Comparison of ENCODE assay signal across 15 mouse cellular contexts in genomic region chr11:117297190-117297829, GRCm38 (mm10).
DNase-seq lines count a peak whose midpoint lies in the region; ATAC-seq and TF ChIP-seq lines count a peak whose summit lies in the region.
"Had no signal": no experiment of that assay in that cellular context is flagged by ENCODE, and none has a peak within 500 bp of the region (broad histone marks: within the 10 kb centered on the region; RNA-seq: fewer than 3 reads in every experiment).

No protein-coding gene starts in this region.

- TF ChIP-seq CTCF in heart, adult 2 months (IDR thresholded peaks at IDR 0.05), result no peak
- no peak for TF ChIP-seq CTCF in stomach, postnatal 0 days (IDR thresholded peaks at IDR 0.05; ENCODE audit: low read depth)

- H3K27me3 ChIP-seq in heart, embryonic 10.5 days (ENCODE audit: insufficient read depth, poor library complexity, severe bottlenecking), result no peaks in the 10 kb centered on the region
- no peaks in the 10 kb centered on the region for H3K27me3 ChIP-seq in heart, adult 2 months (ENCODE audit: control insufficient read depth, insufficient read depth, low read length)
- no peaks in the 10 kb centered on the region for H3K27me3 ChIP-seq in midbrain, embryonic 10.5 days (ENCODE audit: low read depth, poor library complexity, severe bottlenecking)
- H3K27me3 ChIP-seq in midbrain, embryonic 13.5 days, result no peaks in the 10 kb centered on the region
- H3K27me3 ChIP-seq in limb, embryonic 10.5 days (ENCODE audit: low read depth, poor library complexity, severe bottlenecking), result no peaks in the 10 kb centered on the region
- H3K27me3 ChIP-seq in stomach, postnatal 0 days (ENCODE audit: control insufficient read depth, insufficient read depth, low read length), result no peaks in the 10 kb centered on the region

- TF ChIP-seq POLR2A in heart, adult 2 months (IDR thresholded peaks at IDR 0.05; ENCODE audit: insufficient read depth, low read depth, low read length), result no peak

- ATAC-seq in midbrain, embryonic 13.5 days, result no peak
- ATAC-seq in stomach, postnatal 0 days (ENCODE audit: low FRiP score, low TSS enrichment), result no peak
- ATAC-seq: CD4-positive, CD25-positive, alpha-beta regulatory T cell, adult 4 months had no signal

- H3K4me1 ChIP-seq in heart, embryonic 10.5 days, result peaks cover 36% of the 10 kb centered on the region
- H3K4me1 ChIP-seq in heart, adult 2 months (ENCODE audit: control insufficient read depth, insufficient read depth, low read length), result peaks cover 8% of the 10 kb centered on the region
- peaks cover 32% of the 10 kb centered on the region for H3K4me1 ChIP-seq in midbrain, embryonic 10.5 days
- peaks cover 17% of the 10 kb centered on the region for H3K4me1 ChIP-seq in midbrain, embryonic 13.5 days (replicated peaks)
- H3K4me1 ChIP-seq in limb, embryonic 10.5 days, result peaks cover 43% of the 10 kb centered on the region
- H3K4me1 ChIP-seq in stomach, postnatal 0 days (replicated peaks; ENCODE audit: control insufficient read depth, insufficient read depth), result 0 out of 2 replicates have a peak, but pooled peaks cover 2% of the 10 kb centered on the region

- peaks cover 4% of the 10 kb centered on the region for H3K79me2 ChIP-seq in heart, adult 2 months (replicated peaks; ENCODE audit: control insufficient read depth, insufficient read depth, low read length)

- peaks cover 35% of the 10 kb centered on the region for H3K36me3 ChIP-seq in heart, embryonic 10.5 days
- no peaks in the 10 kb centered on the region for H3K36me3 ChIP-seq in heart, adult 2 months (ENCODE audit: control insufficient read depth, insufficient read depth, low read length)
- H3K36me3 ChIP-seq in midbrain, embryonic 10.5 days, result peaks cover 65% of the 10 kb centered on the region
- no peaks in the 10 kb centered on the region for H3K36me3 ChIP-seq in midbrain, embryonic 13.5 days
- H3K36me3 ChIP-seq in limb, embryonic 10.5 days, result peaks cover 90% of the 10 kb centered on the region
- H3K36me3 ChIP-seq in stomach, postnatal 0 days (ENCODE audit: control insufficient read depth, insufficient read depth, low read length), result 0 out of 2 replicates have a peak, but pooled peaks cover 2% of the 10 kb centered on the region

- H3K9ac ChIP-seq in heart, adult 2 months (ENCODE audit: low read depth, low read length), result no peak overlapping the region
- H3K9ac ChIP-seq in midbrain, embryonic 13.5 days (replicated peaks), result no peak overlapping the region
- H3K9ac ChIP-seq in stomach, postnatal 0 days (ENCODE audit: low read length), result no peak overlapping the region

- no peaks in the 10 kb centered on the region for H3K9me3 ChIP-seq in heart, embryonic 10.5 days
- H3K9me3 ChIP-seq in midbrain, embryonic 10.5 days (replicated peaks), result no peaks in the 10 kb centered on the region
- no peaks in the 10 kb centered on the region for H3K9me3 ChIP-seq in midbrain, embryonic 13.5 days
- no peaks in the 10 kb centered on the region for H3K9me3 ChIP-seq in limb, embryonic 10.5 days (replicated peaks)
- H3K9me3 ChIP-seq in stomach, postnatal 0 days (ENCODE audit: control insufficient read depth, low read length), result no peaks in the 10 kb centered on the region

- peak overlapping the region; percentile 12; the same call in 1 of the 2 replicates for H3K27ac ChIP-seq in heart, embryonic 10.5 days
- H3K27ac ChIP-seq in heart, adult 2 months, result no peak overlapping the region
- peak overlapping the region; percentile 65; the same call in 1 of the 2 replicates for H3K27ac ChIP-seq in midbrain, embryonic 10.5 days (replicated peaks)
- no peak overlapping the region for H3K27ac ChIP-seq in midbrain, embryonic 13.5 days
- H3K27ac ChIP-seq in limb, embryonic 10.5 days, result 0 out of 2 replicates have a peak overlapping the region, but pooled peaks have one; percentile 39
- H3K27ac ChIP-seq in stomach, postnatal 0 days (replicated peaks), result peak overlapping the region; percentile 81

- WGBS in heart, embryonic 10.5 days, result 86% methylated on average over 3 of the region's 3 CpGs
- 66% methylated on average over 3 of the region's 3 CpGs for WGBS in heart, adult 2 months
- 91% methylated on average over 3 of the region's 3 CpGs for WGBS in midbrain, embryonic 10.5 days
- 88% methylated on average over 3 of the region's 3 CpGs for WGBS in midbrain, embryonic 13.5 days
- WGBS in limb, embryonic 10.5 days, result 88% methylated on average over 3 of the region's 3 CpGs
- 77% methylated on average over 3 of the region's 3 CpGs for WGBS in stomach, postnatal 0 days

- intact Hi-C loops in heart, adult 2 months (cut with DNase I), result no loop called here

- no peak for DNase-seq in heart, embryonic 10.5 days (ENCODE audit: low spot score)
- no peak for DNase-seq in heart, adult 2 months
- DNase-seq in midbrain, embryonic 10.5 days (ENCODE audit: low spot score), result no peak
- no peak for DNase-seq in limb, embryonic 10.5 days (ENCODE audit: low spot score)
- DNase-seq in stomach, postnatal 0 days (ENCODE audit: low spot score), result no peak
- no peak for DNase-seq in gastrocnemius, postnatal 10 days
- DNase-seq: cerebellum, adult 9-11 months; heart, postnatal 10 days; kidney, adult 8-10 months; liver; lung, postnatal 10 days; right cerebral cortex, postnatal 14 days; thymus, postnatal 14 days had no signal

- TF ChIP-seq EP300 in heart, adult 2 months (IDR thresholded peaks at IDR 0.05; ENCODE audit: insufficient read depth, low read depth, low read length), result no peak
- TF ChIP-seq EP300 in stomach, postnatal 0 days (optimal IDR thresholded peaks at IDR 0.05), result no peak

- H3K4me2 ChIP-seq in midbrain, embryonic 13.5 days (replicated peaks), result no peak overlapping the region
- H3K4me2 ChIP-seq in stomach, postnatal 0 days (replicated peaks; ENCODE audit: low read depth), result no peak overlapping the region

- no peak overlapping the region for H3K4me3 ChIP-seq in heart, embryonic 10.5 days
- no peak overlapping the region for H3K4me3 ChIP-seq in heart, adult 2 months
- no peak overlapping the region for H3K4me3 ChIP-seq in midbrain, embryonic 10.5 days
- H3K4me3 ChIP-seq in midbrain, embryonic 13.5 days (replicated peaks), result no peak overlapping the region
- no peak overlapping the region for H3K4me3 ChIP-seq in limb, embryonic 10.5 days
- no peak overlapping the region for H3K4me3 ChIP-seq in stomach, postnatal 0 days (ENCODE audit: low read depth, low read length)

Comparison
In these comparisons a context has a peak if more than half of its experiments do, and no peak if none do; other contexts are left out.
1. H3K27ac ChIP-seq: peak in heart, embryonic 10.5 days (single experiment), midbrain, embryonic 10.5 days (single experiment), limb, embryonic 10.5 days (single experiment) and stomach, postnatal 0 days (single experiment); none in heart, adult 2 months (single experiment) and midbrain, embryonic 13.5 days (single experiment).